Mouse (Mus musculus) effector memory CD4-positive, alpha-beta T cell, adult 5 months (primary cell): ENCODE results near the gene A030014E15Rik. TPM values are rescaled to one million over a fixed set of nuclear protein-coding genes. Genes with fewer than 3 reads are reported as not detected.

Source experiments
- polyA plus RNA-seq: library from polyadenylated mRNA; unstranded; fragments of 100-300 nt; shearing (Covaris generic); gene quantifications from one replicate; pipeline ENCODE4 v1.2.1, GENCODE M21; 2017

The A030014E15Rik gene
- polyA plus RNA-seq: not detected

GRCm38 (mm10) chr1:82924650-82925049 lies at the start of gene A030014E15Rik:
Gene A030014E15Rik (plus strand): TSS chr1:82924917.

GRCm38 (mm10) chr1:82913025-82913424 lies 11.7 kb upstream of the A030014E15Rik start, which contains the start of gene A030005L19Rik:
Gene A030005L19Rik (plus strand): TSS chr1:82913325.

GRCm38 (mm10) chr1:82931326-82931725 lies 6.6 kb downstream of the A030014E15Rik start, which contains the start of gene Gm6217:
Gene Gm6217 (minus strand): TSS chr1:82931399.

GRCm38 (mm10) chr1:82943295-82943694 lies 18.6 kb downstream of the A030014E15Rik start, which contains the start of gene A030003K21Rik:
Gene A030003K21Rik (minus strand): TSS chr1:82943388.

GRCm38 (mm10) chr1:82955913-82956312 lies 31.2 kb downstream of the A030014E15Rik start, which contains the start of gene Gm7544:
Gene Gm7544 (minus strand): TSS chr1:82956013.

GRCm38 (mm10) chr1:82959870-82960385 lies 35.2 kb downstream of the A030014E15Rik start, which contains the start of gene Gm47955:
Gene Gm47955 (plus strand): TSS chr1:82960286.

Other genes with a start within 250 kb of the A030014E15Rik start
- gene Mff, start 200.0 kb upstream of the A030014E15Rik start, polyA plus RNA-seq: 137 TPM
- not detected for gene Tm4sf20, start 156.5 kb upstream of the A030014E15Rik start, polyA plus RNA-seq
- not detected for gene Gm47791, start 153.7 kb upstream of the A030014E15Rik start, polyA plus RNA-seq
- gene Agfg1, start 85.4 kb upstream of the A030014E15Rik start, polyA plus RNA-seq: 138 TPM
- not detected for gene A030005L19Rik, start 11.6 kb upstream of the A030014E15Rik start, polyA plus RNA-seq
- gene Gm6217, start 6.5 kb downstream of the A030014E15Rik start, polyA plus RNA-seq: not detected
- not detected for gene A030003K21Rik, start 18.5 kb downstream of the A030014E15Rik start, polyA plus RNA-seq
- gene Gm7544, start 31.1 kb downstream of the A030014E15Rik start, polyA plus RNA-seq: not detected
- gene Gm47955, start 35.4 kb downstream of the A030014E15Rik start, polyA plus RNA-seq: not detected
- gene Gm47959, start 75.6 kb downstream of the A030014E15Rik start, polyA plus RNA-seq: not detected
- not detected for gene Slc19a3, start 113.5 kb downstream of the A030014E15Rik start, polyA plus RNA-seq
- gene Krtap28-10, start 117.6 kb downstream of the A030014E15Rik start, polyA plus RNA-seq: not detected
- gene Gm47969, start 120.0 kb downstream of the A030014E15Rik start, polyA plus RNA-seq: not detected
- gene A030005K14Rik, start 134.5 kb downstream of the A030014E15Rik start, polyA plus RNA-seq: not detected
- gene Krtap28-13, start 136.0 kb downstream of the A030014E15Rik start, polyA plus RNA-seq: not detected
- not detected for gene Ccl20, start 191.8 kb downstream of the A030014E15Rik start, polyA plus RNA-seq
- not detected for gene Daw1, start 234.8 kb downstream of the A030014E15Rik start, polyA plus RNA-seq